Mouse (Mus musculus): ENCODE results near the gene Cd46.
A peak's percentile ranks its signal among the peaks of the same experiment; 100 is the strongest.

The Cd46 gene

GRCm38 (mm10) chr1:195092220-195092720, at the start of gene Cd46:
Gene Cd46, minus strand, starts transcription at chr1:195092249.
- peak; percentile 79 for DNase-seq

DNA sequence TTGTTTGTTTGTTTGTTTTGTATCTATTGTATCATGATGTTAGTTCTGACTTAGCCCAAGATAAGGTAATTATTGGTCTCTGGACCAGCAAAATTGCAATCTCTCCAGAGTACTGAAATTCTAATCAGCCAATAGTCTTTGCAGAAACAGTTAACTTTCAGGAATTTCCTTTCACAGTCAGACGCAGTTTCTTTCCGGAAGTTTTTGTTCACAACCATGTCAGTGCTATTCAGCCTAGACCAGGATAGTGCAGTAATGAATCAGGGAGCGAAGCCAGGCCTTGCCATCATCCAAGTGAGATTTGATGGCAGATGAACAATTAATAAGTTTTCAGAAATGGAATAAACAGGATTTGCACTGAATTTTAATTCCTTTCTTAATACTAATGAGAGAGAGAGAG, 40.0 kb upstream of the Cd46 start:
- no peak for DNase-seq

DNA sequence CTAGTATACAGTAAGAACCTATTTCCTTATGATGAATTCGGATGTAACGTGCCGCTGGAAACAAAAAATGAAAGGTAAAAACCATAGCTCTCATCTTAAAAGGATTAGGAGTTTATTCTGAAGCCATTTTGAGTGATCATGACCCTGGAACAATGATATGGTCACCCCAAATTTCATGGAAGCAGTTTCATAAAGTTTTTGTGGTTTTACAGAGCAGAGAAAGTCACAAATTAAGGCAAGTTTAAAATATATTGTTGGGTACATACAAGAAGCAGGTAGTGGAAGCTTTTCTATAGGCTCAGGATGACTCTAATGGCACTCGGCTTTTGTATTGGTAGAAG, 39.6 kb upstream of the Cd46 start:
- no peak for DNase-seq

DNA sequence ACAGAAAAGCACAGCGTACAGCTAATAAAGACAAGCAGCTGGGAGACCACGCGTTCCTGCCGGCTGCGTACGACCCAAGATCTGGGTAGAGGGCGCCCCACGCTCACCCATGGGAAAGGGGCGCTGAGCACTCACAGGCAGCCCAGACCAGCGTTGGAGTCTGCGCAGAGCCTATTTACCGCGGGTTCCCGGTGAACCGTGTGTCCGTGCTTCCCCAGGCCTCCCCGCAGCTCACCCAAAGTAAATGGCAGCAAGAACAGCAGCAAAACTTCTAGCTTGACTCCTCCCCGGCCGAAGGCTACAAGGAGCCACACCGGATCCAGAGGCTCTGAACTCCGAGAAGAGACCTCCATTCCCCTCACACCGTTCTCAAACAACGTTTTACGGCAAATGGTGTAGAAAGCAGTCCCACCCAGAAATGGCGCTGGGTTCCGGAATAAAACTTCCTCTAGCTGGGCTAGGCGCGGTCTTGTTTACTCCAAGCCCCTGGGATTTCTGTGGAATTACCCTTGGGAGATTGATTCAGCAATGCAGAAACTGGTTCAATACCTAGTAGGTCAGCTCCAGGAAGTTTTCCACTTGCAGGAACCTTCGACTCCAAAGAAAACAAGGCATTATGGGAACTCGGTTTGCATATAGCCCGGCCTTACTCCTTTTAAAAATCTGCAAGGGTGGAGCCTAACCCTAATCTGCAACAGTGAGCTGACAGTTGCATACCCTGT, 39.1 kb upstream of the Cd46 start, which contains the start of gene Cr1l:
TSS of gene Cr1l (minus strand) at position 634 of the 722 bp plus-strand sequence.
- peak; percentile 93 for DNase-seq

GRCm38 (mm10) chr1:195130479-195130878, 38.4 kb upstream of the Cd46 start:
- no peak for DNase-seq

GRCm38 (mm10) chr1:195129867-195130266, 37.8 kb upstream of the Cd46 start:
- DNase-seq = no peak

DNA sequence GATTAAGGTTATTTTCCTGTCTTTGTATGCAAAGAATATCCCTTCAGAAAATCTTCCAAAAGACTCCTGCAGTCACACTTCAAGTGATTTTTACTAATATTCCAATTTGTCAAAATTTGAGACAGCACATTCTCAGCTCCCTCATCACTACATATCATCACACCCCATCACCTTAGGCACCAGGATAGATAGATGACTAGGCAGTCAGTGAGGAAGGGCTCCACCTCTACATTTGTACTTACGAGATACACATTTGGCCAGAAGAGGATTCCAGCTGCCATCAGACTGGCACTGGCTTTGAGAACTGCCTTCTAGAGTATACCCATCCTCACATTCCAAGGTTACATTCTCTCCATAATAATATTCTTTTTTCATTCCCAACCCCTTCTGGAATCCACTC, 22.4 kb upstream of the Cd46 start:
- no peak for DNase-seq

GRCm38 (mm10) chr1:195113621-195114020, 21.6 kb upstream of the Cd46 start:
- DNase-seq = no peak

DNA sequence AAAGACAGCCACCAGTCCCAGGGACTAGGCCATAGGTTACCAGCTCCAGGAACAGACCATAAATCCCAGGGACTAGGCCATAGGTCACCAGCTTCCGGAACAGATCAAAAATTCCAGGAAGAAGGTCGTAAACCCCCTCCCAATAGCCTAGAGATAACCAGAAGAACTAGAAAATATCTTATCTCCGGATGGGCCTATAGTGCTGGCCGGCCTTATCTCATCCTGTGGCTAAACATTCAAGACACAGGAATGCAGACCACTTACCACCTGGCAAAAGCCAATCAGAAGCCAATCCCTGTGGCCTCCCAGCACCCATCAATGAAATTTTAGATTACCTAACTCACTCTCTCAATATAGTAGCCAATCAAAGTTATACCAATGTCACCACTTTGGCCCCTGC, 8.6 kb upstream of the Cd46 start:
- no peak for DNase-seq

DNA sequence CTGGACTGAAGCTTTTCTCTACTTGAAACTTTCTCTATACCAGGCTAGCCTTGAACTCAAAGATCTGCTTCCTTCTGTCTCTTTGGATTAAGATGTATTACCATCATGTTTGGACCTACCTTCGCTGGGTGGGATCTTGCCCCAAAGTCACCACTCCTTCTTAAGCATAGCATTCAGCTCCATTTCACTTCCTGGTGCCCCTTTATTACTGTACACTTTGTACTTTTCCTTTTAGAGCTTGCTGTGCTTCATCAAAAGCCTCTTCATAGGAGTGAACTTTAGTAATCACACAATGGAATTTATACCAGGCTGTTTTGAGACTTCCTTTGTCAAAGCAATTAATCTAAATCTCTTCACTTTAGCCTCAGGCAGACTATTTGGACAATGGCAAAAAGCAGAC, 6.0 kb upstream of the Cd46 start:
- DNase-seq = no peak

DNA sequence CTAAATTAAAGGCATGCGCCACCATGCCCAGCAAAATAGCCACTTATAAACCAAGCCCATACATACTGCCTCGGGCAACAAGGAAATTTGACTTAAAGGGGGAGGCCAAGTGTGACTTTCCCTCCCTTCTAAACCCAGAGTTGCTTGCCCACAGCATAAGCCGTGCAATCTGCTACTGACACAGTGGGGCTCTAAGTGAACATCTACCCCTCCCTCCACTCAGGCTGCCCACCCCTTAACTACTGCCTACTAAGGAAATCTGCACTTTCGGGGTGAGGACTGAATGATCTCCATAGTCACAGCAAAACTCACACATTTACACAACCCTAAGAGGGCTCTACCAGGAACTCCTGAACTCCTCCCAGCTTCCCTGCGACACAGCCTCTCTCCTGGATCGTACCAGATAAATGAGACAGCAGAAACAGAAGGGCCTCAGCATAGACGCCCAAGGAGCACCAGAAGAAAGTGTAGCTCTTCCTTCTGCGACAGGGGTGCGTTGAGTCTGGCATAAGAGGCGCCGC, 290 bp downstream of the Cd46 start:
- no peak for DNase-seq

DNA sequence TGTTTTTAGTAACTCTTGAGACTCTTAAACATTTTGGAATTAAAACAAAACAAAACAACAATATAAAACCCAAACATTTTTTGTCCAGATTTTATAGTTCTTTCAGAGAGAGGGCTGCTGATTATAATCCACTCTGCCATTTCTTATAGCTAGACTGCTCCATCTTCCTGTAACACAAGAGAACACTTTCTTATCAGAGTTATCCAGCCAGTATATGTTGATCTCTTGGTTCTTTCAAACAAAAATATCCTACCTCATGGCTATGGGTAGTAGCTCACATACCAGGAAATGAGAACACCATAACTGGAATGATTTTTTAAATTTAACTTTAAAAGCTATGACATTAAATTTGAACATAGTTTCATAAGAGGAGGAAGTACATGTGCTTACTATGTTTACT, 9.9 kb downstream of the Cd46 start:
- no peak for DNase-seq

DNA sequence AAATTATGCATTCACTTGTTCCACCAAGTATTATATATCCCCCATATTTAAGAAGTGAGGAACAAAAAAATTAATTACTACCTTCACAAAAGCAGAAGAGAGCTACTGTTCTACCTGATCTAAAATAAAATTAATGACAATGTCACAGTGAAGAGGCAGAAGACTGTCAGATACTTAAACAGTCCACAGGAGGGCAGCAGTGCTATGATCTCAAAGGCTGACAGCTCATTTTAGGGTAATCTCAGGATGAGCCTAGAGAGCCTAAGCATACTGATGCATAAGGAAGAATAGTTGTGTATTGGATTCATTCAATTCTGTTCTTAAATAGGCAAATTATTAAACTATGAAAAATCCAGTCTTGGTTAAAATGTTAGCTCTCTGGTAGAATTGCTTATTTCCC, 51.6 kb downstream of the Cd46 start:
- peak; percentile 21 for DNase-seq

DNA sequence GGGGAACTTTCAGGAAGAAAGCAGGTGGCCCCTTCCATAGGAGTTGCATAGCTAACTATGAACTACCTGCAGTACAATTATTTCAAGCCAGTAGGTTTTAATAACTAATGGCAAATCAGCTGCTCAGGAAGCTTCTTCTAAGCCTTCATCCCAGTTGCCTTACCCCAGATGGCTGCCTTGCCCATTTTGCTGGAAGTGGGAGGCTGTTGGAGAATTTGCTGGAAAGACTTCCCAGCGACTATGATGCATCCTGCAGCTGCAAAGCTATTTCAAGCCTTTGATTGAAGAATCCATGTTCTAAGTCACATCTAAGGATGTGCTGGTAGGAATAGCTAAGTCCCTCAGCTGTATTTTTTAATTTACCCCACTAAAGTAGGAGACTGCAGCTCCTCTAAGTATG, 53.7 kb downstream of the Cd46 start:
- DNase-seq = no peak

DNA sequence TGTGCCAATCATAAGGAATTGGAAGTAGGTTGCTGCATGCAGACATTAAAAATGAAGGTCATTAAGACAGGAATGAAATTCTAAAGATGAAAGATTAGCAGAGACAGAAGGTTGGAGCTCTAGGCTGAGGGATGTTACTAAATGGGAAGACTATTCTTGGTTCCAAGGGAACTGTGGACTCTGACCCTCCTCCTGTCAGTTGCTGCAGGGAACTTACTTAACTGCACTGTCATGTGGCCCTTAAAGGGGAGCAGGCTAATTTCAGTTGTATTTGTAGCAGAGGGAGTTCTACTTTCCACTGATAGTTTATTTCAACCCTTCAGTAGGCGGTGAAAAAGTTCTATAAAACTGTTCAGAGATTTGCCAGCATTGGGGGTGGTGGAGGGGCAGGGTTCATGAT, 54.1 kb downstream of the Cd46 start:
- no peak for DNase-seq

DNA sequence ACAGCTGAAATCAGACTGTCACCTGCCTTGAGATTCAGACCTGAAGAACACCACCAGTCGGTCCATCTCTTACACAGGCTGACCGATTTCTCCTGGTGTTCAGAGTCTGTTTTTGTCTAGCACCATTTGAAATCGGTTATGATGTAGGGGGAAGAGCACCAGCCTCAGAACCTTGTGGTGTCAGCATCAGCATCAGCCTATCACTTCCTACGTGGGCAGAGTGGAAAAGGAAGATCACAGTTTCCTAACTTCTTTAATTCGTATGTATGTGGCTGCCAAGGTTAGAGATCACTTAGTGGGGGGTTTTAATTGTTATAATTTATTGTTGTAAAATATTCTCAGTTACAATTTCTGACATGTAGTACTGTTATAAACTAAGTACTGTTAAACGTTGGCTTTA, 54.6 kb downstream of the Cd46 start:
- no peak for DNase-seq

DNA sequence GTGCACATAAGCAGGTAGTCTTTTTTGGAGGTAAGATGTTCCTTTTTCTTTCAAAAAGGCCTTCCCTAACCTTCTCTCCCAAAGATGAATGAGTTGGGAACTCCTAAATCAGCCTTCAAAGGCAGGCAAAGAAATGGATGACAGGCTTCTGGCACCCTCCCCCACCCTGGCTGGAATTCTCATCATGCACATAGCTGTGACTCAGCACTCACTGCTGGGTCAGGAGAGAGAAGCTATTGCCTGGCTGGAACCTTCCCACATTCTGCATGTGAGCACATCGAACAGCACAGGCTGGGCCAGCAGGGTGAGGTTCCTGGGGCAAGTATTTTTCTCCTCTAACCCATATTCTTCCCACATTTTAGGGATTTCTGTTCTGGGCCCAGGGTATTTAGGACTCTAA, 58.1 kb downstream of the Cd46 start:
- no peak for DNase-seq

DNA sequence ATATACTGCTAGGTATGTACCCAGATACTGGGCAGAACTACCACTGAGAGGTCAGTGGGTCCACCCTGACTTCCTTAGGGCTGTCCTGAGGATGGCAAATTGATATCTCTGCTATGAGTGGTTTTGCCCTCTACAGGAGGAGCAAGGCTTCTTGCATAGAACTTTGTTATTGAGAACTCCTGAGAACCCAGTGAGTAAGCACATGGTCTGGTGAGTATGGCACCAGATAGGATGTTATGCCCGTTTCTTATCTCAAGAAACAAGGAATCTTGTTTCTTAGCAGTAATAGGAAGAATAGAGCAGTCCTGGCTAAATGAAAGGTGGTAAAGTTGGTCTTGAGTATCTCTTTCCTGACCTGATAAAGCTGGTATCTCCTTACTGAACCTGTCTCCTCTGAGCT, 59.3 kb downstream of the Cd46 start:
- no peak for DNase-seq

- DNase-seq = no peak
Measured at GRCm38 (mm10) chr1:195031786-195032185, 60.3 kb downstream of the Cd46 start.

GRCm38 (mm10) chr1:195027507-195027906, 64.5 kb downstream of the Cd46 start:
- DNase-seq = no peak

DNA sequence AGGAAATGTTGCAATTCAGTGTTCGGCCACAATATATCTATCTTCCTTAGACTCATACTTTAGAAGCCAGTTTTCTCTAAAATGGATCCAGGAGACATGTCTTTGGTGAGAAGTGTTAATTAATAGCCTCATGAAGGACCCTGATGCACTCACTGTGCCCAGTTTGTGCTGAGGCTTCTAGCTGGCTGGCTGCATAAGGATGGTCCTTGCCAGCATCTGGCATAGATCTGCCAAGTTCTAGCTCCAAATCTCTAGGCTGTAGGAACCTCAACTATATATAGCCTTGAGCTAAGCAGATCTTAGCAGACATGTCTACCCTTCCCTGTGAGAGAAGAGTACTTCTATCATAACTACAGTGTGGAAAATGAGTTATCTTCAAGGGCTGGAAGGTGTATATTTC, 68.2 kb downstream of the Cd46 start:
- no peak for DNase-seq

GRCm38 (mm10) chr1:195021831-195022230, 70.2 kb downstream of the Cd46 start:
- no peak for DNase-seq

GRCm38 (mm10) chr1:195019062-195019600, 72.9 kb downstream of the Cd46 start:
- DNase-seq = no peak

GRCm38 (mm10) chr1:195018089-195018999, 73.7 kb downstream of the Cd46 start:
- no peak for DNase-seq
